Mouse (Mus musculus) hindbrain, embryonic 10.5 days (tissue): ENCODE data around the gene Olfr1290. TPM values are rescaled to one million over a fixed set of nuclear protein-coding genes. Genes with fewer than 3 reads are reported as not detected.

Experiments
- DNase-seq: peaks from one replicate; pipeline ENCODE4 v3.0.0-alpha.2; 2017; ENCODE audit warnings: low spot score
- H3K27ac ChIP-seq: fragments of 300-500 bp; sonication (generic); 2 replicates; pipeline ENCODE4 v1.5.1; 2016; ENCODE audit warnings: mild to moderate bottlenecking, moderate library complexity
- H3K27me3 ChIP-seq: fragments of 300-500 bp; sonication (generic); 2 replicates; pipeline ENCODE4 v1.6.1; 2016; ENCODE audit warnings: mild to moderate bottlenecking; ENCODE audit not compliant: poor library complexity, insufficient read depth, severe bottlenecking
- H3K36me3 ChIP-seq: fragments of 300-500 bp; sonication (generic); 2 replicates; pipeline ENCODE4 v1.6.1; 2016; ENCODE audit warnings: mild to moderate bottlenecking, moderate library complexity
- H3K4me1 ChIP-seq: fragments of 300-500 bp; sonication (generic); replicated peaks from 2 replicates; pipeline ENCODE4 v1.6.1; 2016; ENCODE audit warnings: mild to moderate bottlenecking
- H3K4me3 ChIP-seq: fragments of 300-500 bp; sonication (generic); 2 replicates; pipeline ENCODE4 v1.5.1; 2016; ENCODE audit warnings: mild to moderate bottlenecking, moderate library complexity
- H3K9me3 ChIP-seq: fragments of 300-500 bp; sonication (generic); 2 replicates; pipeline ENCODE4 v1.6.1; 2016; ENCODE audit warnings: mild to moderate bottlenecking, moderate library complexity
- WGBS: fragments of 180-500 bp; shearing (Covaris S2); methylation state at CpG from one replicate; pipeline ENCODE4 v1.1.7; 2016; 5-methylcytosine and 5-hydroxymethylcytosine counted together
- polyA plus RNA-seq: library from polyadenylated mRNA; unstranded; fragments of >200 nt; fragmentation: Nextera tagmentation; extraction: Ambion mirVana; gene quantifications from 2 replicates; pipeline ENCODE4 v1.2.1, GENCODE M21; 2016

The Olfr1290 gene
- not detected in 2 replicates for polyA plus RNA-seq

GRCm38 (mm10) chr2:111493729-111494128 lies at the start of gene Olfr1290:
TSS of gene Olfr1290 (minus strand) at chr2:111493829.
- H3K27me3 ChIP-seq = no peaks in the 10 kb centered on the region
- DNase-seq = no peak
- H3K9me3 ChIP-seq = no peaks in the 10 kb centered on the region
- WGBS = 83% methylated on average over 5 of the region's 5 CpGs
- no peak within 1 kb of the TSS for H3K4me3 ChIP-seq
- H3K36me3 ChIP-seq = no peaks in the 10 kb centered on the region
- H3K4me1 ChIP-seq = no peaks in the 10 kb centered on the region
- H3K27ac ChIP-seq = no peak within 1 kb of the TSS

GRCm38 (mm10) chr2:111540191-111540590 lies 46.6 kb upstream of the Olfr1290 start, which contains the start of gene Olfr1294:
TSS of gene Olfr1294 (minus strand) at chr2:111540291.
- H3K9me3 ChIP-seq = no peaks in the 10 kb centered on the region
- no peaks in the 10 kb centered on the region for H3K4me1 ChIP-seq
- H3K27ac ChIP-seq = no peak within 1 kb of the TSS
- no peak within 1 kb of the TSS for H3K4me3 ChIP-seq
- WGBS = 69% methylated on average over 1 of the region's 1 CpGs
- H3K27me3 ChIP-seq = no peaks in the 10 kb centered on the region
- H3K36me3 ChIP-seq = no peaks in the 10 kb centered on the region
- no peak for DNase-seq

GRCm38 (mm10) chr2:111524903-111525302 lies 31.3 kb upstream of the Olfr1290 start, which contains the start of gene Olfr1293-ps:
TSS of gene Olfr1293-ps (plus strand) at chr2:111525203.
- Histone ChIP-seq H3K27ac (no peak within 1 kb of the TSS), H3K9me3 (peaks cover 5% of the 10 kb centered on the region; the same call in 1 of the 2 replicates), H3K4me3 (no peak within 1 kb of the TSS), H3K27me3 (no peaks in the 10 kb centered on the region), H3K4me1 (no peaks in the 10 kb centered on the region), H3K36me3 (no peaks in the 10 kb centered on the region)
- no peak for DNase-seq
- WGBS = 88% methylated on average over 1 of the region's 1 CpGs

- peaks cover 11% of the 10 kb centered on the region for H3K9me3 ChIP-seq
- no peaks in the 10 kb centered on the region for H3K4me1 ChIP-seq
- no peak overlapping the region for H3K27ac ChIP-seq
- WGBS = 85% methylated on average over 10 of the region's 10 CpGs
- no peak for DNase-seq
- no peaks in the 10 kb centered on the region for H3K36me3 ChIP-seq
- no peaks in the 10 kb centered on the region for H3K27me3 ChIP-seq
- no peak overlapping the region for H3K4me3 ChIP-seq
Observed at GRCm38 (mm10) chr2:111517451-111517850, 23.8 kb upstream of the Olfr1290 start.

- WGBS = 92% methylated on average over 3 of the region's 3 CpGs
Observed at GRCm38 (mm10) chr2:111496880-111497279, 3.3 kb upstream of the Olfr1290 start, which contains the start of gene Olfr1291-ps1. TSS of gene Olfr1291-ps1 (plus strand) at chr2:111497180.

GRCm38 (mm10) chr2:111480519-111480918 lies 13.1 kb downstream of the Olfr1290 start, which contains the start of gene Olfr1289:
TSS of gene Olfr1289 (plus strand) at chr2:111480819.
- DNase-seq = no peak
- H3K27ac ChIP-seq = no peak within 1 kb of the TSS
- no peaks in the 10 kb centered on the region for H3K36me3 ChIP-seq
- H3K4me1 ChIP-seq = no peaks in the 10 kb centered on the region
- H3K9me3 ChIP-seq = no peaks in the 10 kb centered on the region
- 91% methylated on average over 1 of the region's 1 CpGs for WGBS
- no peak within 1 kb of the TSS for H3K4me3 ChIP-seq
- no peaks in the 10 kb centered on the region for H3K27me3 ChIP-seq

More at GRCm38 (mm10) chr2:111496880-111497279, 3.3 kb upstream of the Olfr1290 start, which contains the start of gene Olfr1291-ps1:
- no peak within 1 kb of the TSS for H3K4me3 ChIP-seq
- no peaks in the 10 kb centered on the region for H3K27me3 ChIP-seq
- no peaks in the 10 kb centered on the region for H3K4me1 ChIP-seq
- no peaks in the 10 kb centered on the region for H3K36me3 ChIP-seq
- no peak within 1 kb of the TSS for H3K27ac ChIP-seq
- no peaks in the 10 kb centered on the region for H3K9me3 ChIP-seq
- no peak for DNase-seq

GRCm38 (mm10) chr2:111473801-111474200 lies 19.8 kb downstream of the Olfr1290 start, which contains the start of gene Olfr1288:
TSS of gene Olfr1288 (plus strand) at chr2:111474101.
- DNase-seq = no peak
- Histone ChIP-seq H3K4me3 (no peak within 1 kb of the TSS), H3K27ac (no peak within 1 kb of the TSS), H3K9me3 (no peaks in the 10 kb centered on the region), H3K36me3 (no peaks in the 10 kb centered on the region), H3K27me3 (no peaks in the 10 kb centered on the region), H3K4me1 (no peaks in the 10 kb centered on the region)
- WGBS = 92% methylated on average over 1 of the region's 1 CpGs

GRCm38 (mm10) chr2:111448842-111449241 lies 44.8 kb downstream of the Olfr1290 start, which contains the start of gene Olfr1287:
TSS of gene Olfr1287 (plus strand) at chr2:111449142.
- H3K4me1 ChIP-seq = no peaks in the 10 kb centered on the region
- H3K27ac ChIP-seq = no peak within 1 kb of the TSS
- no peaks in the 10 kb centered on the region for H3K27me3 ChIP-seq
- whole genome bisulfite sequencing = 71% methylated on average over 1 of the region's 1 CpGs
- H3K9me3 ChIP-seq = no peaks in the 10 kb centered on the region
- H3K36me3 ChIP-seq = no peaks in the 10 kb centered on the region
- DNase-seq = no peak
- H3K4me3 ChIP-seq = no peak within 1 kb of the TSS

Other genes starting within 250 kb of the Olfr1290 start
- not detected in 2 replicates for gene Olfr1276, start 239.3 kb downstream of the Olfr1290 start, polyA plus RNA-seq
- gene Olfr1277, start 219.7 kb downstream of the Olfr1290 start, polyA plus RNA-seq = not detected in 2 replicates
- gene Olfr1278, start 203.7 kb downstream of the Olfr1290 start, polyA plus RNA-seq = not detected in 2 replicates
- gene Olfr1279, start 193.2 kb downstream of the Olfr1290 start, polyA plus RNA-seq = not detected in 2 replicates
- gene Olfr1280, start 179.8 kb downstream of the Olfr1290 start, polyA plus RNA-seq = not detected in 2 replicates
- not detected in 2 replicates for gene Olfr1281, start 167.3 kb downstream of the Olfr1290 start, polyA plus RNA-seq
- not detected in 2 replicates for gene Olfr1282, start 157.8 kb downstream of the Olfr1290 start, polyA plus RNA-seq
- gene Olfr1283, start 127.0 kb downstream of the Olfr1290 start, polyA plus RNA-seq = not detected in 2 replicates
- gene Olfr1284, start 118.3 kb downstream of the Olfr1290 start, polyA plus RNA-seq = not detected in 2 replicates
- not detected in 2 replicates for gene Olfr1286, start 70.7 kb downstream of the Olfr1290 start, polyA plus RNA-seq
- gene Olfr1287, start 44.7 kb downstream of the Olfr1290 start, polyA plus RNA-seq = not detected in 2 replicates
- not detected in 2 replicates for gene Olfr1288, start 19.7 kb downstream of the Olfr1290 start, polyA plus RNA-seq
- gene Olfr1289, start 13.0 kb downstream of the Olfr1290 start, polyA plus RNA-seq = not detected in 2 replicates
- not detected in 2 replicates for gene Olfr1291-ps1, start 3.4 kb upstream of the Olfr1290 start, polyA plus RNA-seq
- not detected in 2 replicates for gene Olfr1293-ps, start 31.4 kb upstream of the Olfr1290 start, polyA plus RNA-seq
- gene Olfr1294, start 46.5 kb upstream of the Olfr1290 start, polyA plus RNA-seq = not detected in 2 replicates
- not detected in 2 replicates for gene Olfr1295, start 75.9 kb upstream of the Olfr1290 start, polyA plus RNA-seq
- gene Olfr1297, start 132.7 kb upstream of the Olfr1290 start, polyA plus RNA-seq = not detected in 2 replicates
- not detected in 2 replicates for gene Olfr1298, start 155.4 kb upstream of the Olfr1290 start, polyA plus RNA-seq
- not detected in 2 replicates for gene Olfr1299, start 167.6 kb upstream of the Olfr1290 start, polyA plus RNA-seq